Mouse (Mus musculus): ENCODE measurements around the gene Fam240b. TPM values are rescaled to one million over a fixed set of nuclear protein-coding genes. Genes with fewer than 3 reads are reported as not detected.

Gene Fam240b
- not detected for polyA plus RNA-seq (2021)

GRCm38 (mm10) chr13:64497692-64498091 is at the start of gene Fam240b:
Fam240b (minus strand) TSS chr13:64497792.
- H3K27me3 ChIP-seq = no peaks in the 10 kb centered on the region
- in situ Hi-C loops (cut with MboI; ENCODE audit: low pct_unique_long_range_greater_than_20kb) = no loop called here
- ChIA-PET POLR2A (no interaction called here), CTCF (interaction anchor here (3.4 kb wide), 1 partner anchor 8 kb away, joined by 10 read pairs; no protein-coding TSS in a partner anchor)
- no peak for ATAC-seq
- DNase-seq (ENCODE audit: low read depth, low spot score) = no peak
- TF ChIP-seq CTCF (IDR thresholded peaks at IDR 0.05) = no peak

GRCm38 (mm10) chr13:64530139-64530538 is 32.5 kb upstream of the Fam240b start:
- in situ Hi-C loops (cut with MboI; ENCODE audit: low pct_unique_long_range_greater_than_20kb) = no loop called here

DNA sequence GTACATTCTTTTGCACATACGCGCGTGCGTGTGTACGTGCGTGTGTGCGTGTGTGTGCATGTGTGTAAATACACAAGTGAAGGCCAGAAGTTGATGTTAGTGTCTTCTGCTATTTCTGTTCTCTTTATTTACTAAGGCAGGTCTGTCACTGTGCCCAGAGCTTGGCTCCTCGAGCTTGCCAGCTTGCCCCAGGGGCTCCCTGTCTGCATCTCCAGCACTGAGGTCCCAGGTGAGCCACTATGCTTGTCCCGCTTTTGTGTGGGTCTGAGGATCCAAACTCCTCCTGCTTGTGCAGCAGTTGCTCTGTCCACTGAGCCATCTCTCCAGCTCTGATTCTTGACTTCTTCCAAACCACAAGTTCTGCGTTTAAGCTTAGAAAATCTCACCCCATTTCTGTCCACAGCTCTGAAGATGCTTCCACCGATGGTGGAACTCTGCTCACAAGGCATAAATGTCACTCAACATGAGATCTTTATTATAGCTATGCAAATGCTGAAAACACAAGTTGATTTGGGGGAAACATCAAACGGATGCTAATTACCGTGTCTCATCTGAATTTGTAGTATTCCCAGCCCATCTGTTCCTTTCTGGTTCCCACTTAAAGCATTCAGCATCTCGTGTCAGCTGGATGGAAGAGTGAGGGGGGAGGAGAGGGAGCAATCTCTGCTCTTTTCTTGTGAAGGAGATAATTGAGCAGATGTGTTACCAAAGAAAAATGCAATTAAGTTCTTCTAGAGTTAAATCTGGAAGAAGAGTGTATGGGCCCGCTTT is 29.1 kb upstream of the Fam240b start:
- in situ Hi-C loops (cut with MboI; ENCODE audit: low pct_unique_long_range_greater_than_20kb) = no loop called here
- ChIA-PET POLR2A (no interaction called here), CTCF (no interaction called here)
- H3K27me3 ChIP-seq = peaks cover 3% of the 10 kb centered on the region
- no peak for DNase-seq (ENCODE audit: low read depth, low spot score)
- no peak for TF ChIP-seq CTCF (IDR thresholded peaks at IDR 0.05)
- no peak for ATAC-seq

More at GRCm38 (mm10) chr13:64530139-64530538, 32.5 kb upstream of the Fam240b start:
- ATAC-seq = no peak
- ChIA-PET POLR2A (no interaction called here), CTCF (no interaction called here)
- no peak for DNase-seq (ENCODE audit: low read depth, low spot score)
- TF ChIP-seq CTCF (IDR thresholded peaks at IDR 0.05) = no peak
- H3K27me3 ChIP-seq = peaks cover 2% of the 10 kb centered on the region

DNA sequence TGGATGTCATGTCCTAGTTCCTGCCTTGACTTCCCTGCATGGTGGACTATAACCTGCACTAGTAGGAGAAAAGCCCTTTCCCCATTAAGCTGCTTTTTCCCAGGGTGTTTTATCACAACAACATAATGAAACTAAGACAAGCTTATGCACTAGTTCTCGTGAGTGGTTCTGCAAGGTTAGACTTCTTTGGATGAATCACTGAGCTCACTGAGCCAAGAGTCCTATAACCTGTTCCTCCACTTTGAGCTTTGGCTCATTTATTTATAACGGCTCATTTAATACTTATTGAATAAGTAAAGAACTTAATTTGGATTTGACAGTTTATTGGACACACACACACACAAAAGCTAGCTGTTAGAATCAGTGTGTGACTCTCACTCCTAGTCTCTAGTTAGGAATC is 16.7 kb upstream of the Fam240b start:
- no peak for ATAC-seq
- in situ Hi-C loops (cut with MboI; ENCODE audit: low pct_unique_long_range_greater_than_20kb) = no loop called here
- POLR2A ChIA-PET = no interaction called here
- CTCF ChIA-PET = no interaction called here
- no peaks in the 10 kb centered on the region for H3K27me3 ChIP-seq
- DNase-seq (ENCODE audit: low read depth, low spot score) = no peak
- TF ChIP-seq CTCF (IDR thresholded peaks at IDR 0.05) = no peak

GRCm38 (mm10) chr13:64511616-64512015 is 14.0 kb upstream of the Fam240b start:
- DNase-seq (ENCODE audit: low read depth, low spot score) (no peak), ATAC-seq (no peak)
- ChIA-PET CTCF (no interaction called here), POLR2A (no interaction called here)
- TF ChIP-seq CTCF (IDR thresholded peaks at IDR 0.05) = no peak
- peaks cover 3% of the 10 kb centered on the region for H3K27me3 ChIP-seq
- in situ Hi-C loops (cut with MboI; ENCODE audit: low pct_unique_long_range_greater_than_20kb) = no loop called here

- no peak for TF ChIP-seq CTCF (IDR thresholded peaks at IDR 0.05)
- in situ Hi-C loops (cut with MboI; ENCODE audit: low pct_unique_long_range_greater_than_20kb) = no loop called here
- ATAC-seq (no peak), DNase-seq (ENCODE audit: low read depth, low spot score) (no peak)
- POLR2A ChIA-PET = no interaction called here
- CTCF ChIA-PET = no interaction called here
- H3K27me3 ChIP-seq = peaks cover 9% of the 10 kb centered on the region
Measured at GRCm38 (mm10) chr13:64507361-64507760, 9.8 kb upstream of the Fam240b start.

GRCm38 (mm10) chr13:64502833-64503232 is 5.2 kb upstream of the Fam240b start:
- POLR2A ChIA-PET = no interaction called here
- ATAC-seq = no peak
- H3K27me3 ChIP-seq = peaks cover 9% of the 10 kb centered on the region
- CTCF ChIA-PET = no interaction called here
- no peak for TF ChIP-seq CTCF (IDR thresholded peaks at IDR 0.05)
- DNase-seq (ENCODE audit: low read depth, low spot score) = no peak
- in situ Hi-C loops (cut with MboI; ENCODE audit: low pct_unique_long_range_greater_than_20kb) = no loop called here

DNA sequence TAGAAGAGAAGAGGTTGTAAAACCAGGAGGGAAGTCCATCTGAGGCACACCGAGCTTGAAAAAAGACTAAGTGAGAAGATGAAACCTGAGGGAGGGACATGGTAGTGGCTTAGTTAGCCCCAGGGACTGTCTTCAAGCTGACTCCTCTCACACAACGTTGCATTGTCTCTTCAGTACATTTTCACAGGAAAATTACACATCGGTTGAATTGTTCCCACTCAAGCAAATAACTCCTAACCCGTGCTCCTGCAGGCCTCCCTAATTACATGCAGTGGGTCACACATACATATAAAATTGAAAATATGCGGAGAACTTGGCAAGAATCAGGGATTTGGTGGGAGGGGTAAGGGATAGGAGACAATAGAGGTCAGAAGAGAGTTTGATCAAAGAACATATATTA is 4.0 kb downstream of the Fam240b start:
- ATAC-seq = no peak
- TF ChIP-seq CTCF (IDR thresholded peaks at IDR 0.05) = no peak
- ChIA-PET CTCF (no interaction called here), POLR2A (no interaction called here)
- DNase-seq (ENCODE audit: low read depth, low spot score) = no peak
- in situ Hi-C loops (cut with MboI; ENCODE audit: low pct_unique_long_range_greater_than_20kb) = no loop called here
- no peaks in the 10 kb centered on the region for H3K27me3 ChIP-seq

DNA sequence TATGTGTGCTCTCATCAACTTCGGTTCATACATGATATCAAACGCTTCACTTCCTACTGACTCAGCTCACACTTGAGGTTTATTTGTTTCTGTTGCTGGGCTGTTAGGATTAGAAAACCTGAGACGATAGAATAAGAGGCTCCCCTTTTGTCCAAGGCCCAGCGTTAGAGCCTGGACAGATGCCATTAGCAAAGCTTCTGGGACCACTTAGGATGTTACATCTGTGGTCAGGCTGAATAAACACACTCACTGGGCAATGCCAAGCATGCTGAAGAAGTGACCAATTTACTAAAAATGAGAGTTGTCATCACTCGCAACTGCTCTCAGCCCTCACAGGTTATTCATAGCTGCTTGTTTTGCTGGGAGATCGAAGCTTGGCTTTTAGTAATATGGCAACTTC is 7.7 kb downstream of the Fam240b start:
- TF ChIP-seq CTCF (IDR thresholded peaks at IDR 0.05) = no peak
- in situ Hi-C loops (cut with MboI; ENCODE audit: low pct_unique_long_range_greater_than_20kb) = no loop called here

GRCm38 (mm10) chr13:64479960-64480359 is 17.6 kb downstream of the Fam240b start:
- peaks cover 12% of the 10 kb centered on the region for H3K27me3 ChIP-seq
- in situ Hi-C loops (cut with MboI; ENCODE audit: low pct_unique_long_range_greater_than_20kb) = no loop called here
- CTCF ChIA-PET = interaction anchor here (1.1 to 1.5 kb wide), 2 partner anchors 10 to 11 kb away, joined by 3 read pairs; no protein-coding TSS in a partner anchor
- ATAC-seq (no peak), DNase-seq (ENCODE audit: low read depth, low spot score) (no peak)
- TF ChIP-seq CTCF (IDR thresholded peaks at IDR 0.05) = no peak
- POLR2A ChIA-PET = interaction anchor here (0.6 kb wide), 1 partner anchor 15 kb away, joined by 4 read pairs; no protein-coding TSS in a partner anchor

More for the DNA sequence above, 7.7 kb downstream of the Fam240b start:
- no peak for DNase-seq (ENCODE audit: low read depth, low spot score)
- POLR2A ChIA-PET = no interaction called here
- peaks cover 4% of the 10 kb centered on the region for H3K27me3 ChIP-seq
- CTCF ChIA-PET = interaction anchor here (1.3 kb wide), 2 partner anchors 9 to 42 kb away, joined by 3 to 5 read pairs; no protein-coding TSS in a partner anchor
- no peak for ATAC-seq

- H3K27me3 ChIP-seq = peaks cover 12% of the 10 kb centered on the region
- ATAC-seq (no peak), DNase-seq (ENCODE audit: low read depth, low spot score) (no peak)
- POLR2A ChIA-PET = no interaction called here
- CTCF ChIA-PET = no interaction called here
- no peak for TF ChIP-seq CTCF (IDR thresholded peaks at IDR 0.05)
- in situ Hi-C loops (cut with MboI; ENCODE audit: low pct_unique_long_range_greater_than_20kb) = no loop called here
Measured at GRCm38 (mm10) chr13:64477968-64478367, 19.6 kb downstream of the Fam240b start.

GRCm38 (mm10) chr13:64467886-64468285 is 29.7 kb downstream of the Fam240b start:
- no peak for TF ChIP-seq CTCF (IDR thresholded peaks at IDR 0.05)
- H3K27me3 ChIP-seq = peaks cover 5% of the 10 kb centered on the region
- no peak for ATAC-seq
- DNase-seq (ENCODE audit: low read depth, low spot score) = no peak
- ChIA-PET POLR2A (no interaction called here), CTCF (no interaction called here)
- in situ Hi-C loops (cut with MboI; ENCODE audit: low pct_unique_long_range_greater_than_20kb) = no loop called here
